ENCODE assay signal across 8 mouse cellular contexts in the genomic region with DNA sequence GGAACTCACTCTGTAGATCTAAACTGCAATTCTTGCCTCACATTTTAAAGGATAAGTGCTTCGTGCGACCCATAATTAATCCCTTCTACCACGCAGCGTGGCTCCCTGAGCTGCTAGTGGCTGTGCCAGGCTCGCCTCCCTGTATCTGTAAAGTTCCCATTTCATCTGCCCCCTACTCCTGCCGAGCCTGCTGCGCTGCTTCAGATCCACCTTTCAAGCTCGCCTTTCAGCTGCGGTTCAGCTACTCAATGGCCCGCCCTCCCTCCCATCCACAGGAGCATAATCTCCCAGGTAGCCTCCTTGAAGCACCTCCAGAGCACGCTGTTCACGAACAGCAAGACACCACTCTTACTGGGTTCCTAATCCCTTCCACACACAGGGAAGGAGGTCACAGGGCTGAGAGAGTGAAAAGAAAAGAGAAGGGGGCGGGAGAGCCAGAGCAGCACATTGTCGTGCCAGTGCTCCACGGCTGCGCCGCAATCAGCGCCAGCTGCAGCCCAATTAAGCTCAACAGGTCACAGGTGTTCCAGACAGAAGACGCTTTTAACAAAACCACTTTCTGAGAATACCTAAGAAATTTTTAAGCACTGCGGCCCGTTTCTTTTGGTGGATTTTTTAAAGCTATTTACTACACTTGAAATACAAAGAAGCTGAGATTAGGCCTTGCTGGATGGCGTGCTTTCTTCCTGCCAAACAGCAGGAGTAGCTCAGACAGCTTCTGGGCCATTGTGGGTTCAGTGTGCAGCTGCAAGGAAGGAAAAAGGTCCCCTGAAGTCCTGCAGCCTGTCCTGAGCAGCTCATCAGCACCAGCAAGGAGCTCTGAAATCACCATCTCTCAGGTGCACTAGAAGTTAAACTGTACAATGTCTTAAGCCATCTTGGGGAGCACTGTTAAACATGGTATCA.
A peak's percentile ranks its signal among the peaks of the same experiment; 100 is the strongest.
DNase-seq lines count a peak whose midpoint lies in the region; ATAC-seq and TF ChIP-seq lines count a peak whose summit lies in the region.
"Had no signal": no experiment of that assay in that cellular context is flagged by ENCODE, and none has a peak within 500 bp of the region (broad histone marks: within the 10 kb centered on the region; RNA-seq: fewer than 3 reads in every experiment).

No protein-coding gene starts in this region.

- no peaks in the 10 kb centered on the region for H3K27me3 ChIP-seq in stomach, embryonic 16.5 days (ENCODE audit: control insufficient read depth, insufficient read depth, low read length)
- no peaks in the 10 kb centered on the region for H3K27me3 ChIP-seq in stomach, postnatal 0 days (ENCODE audit: control insufficient read depth, insufficient read depth, low read length)
- H3K27me3 ChIP-seq in embryonic facial prominence, embryonic 15.5 days: no peaks in the 10 kb centered on the region
- H3K27me3 ChIP-seq in limb, embryonic 10.5 days (ENCODE audit: low read depth, poor library complexity, severe bottlenecking): no peaks in the 10 kb centered on the region

- peak overlapping the region; percentile 39 for H3K9ac ChIP-seq in stomach, embryonic 16.5 days (ENCODE audit: low read length)
- H3K9ac ChIP-seq in stomach, postnatal 0 days (ENCODE audit: low read length): no peak overlapping the region
- H3K9ac ChIP-seq in embryonic facial prominence, embryonic 15.5 days: no peak overlapping the region

- WGBS in stomach, embryonic 16.5 days: 55% methylated on average over 22 of the region's 22 CpGs
- WGBS in stomach, postnatal 0 days: 53% methylated on average over 22 of the region's 22 CpGs
- WGBS in embryonic facial prominence, embryonic 15.5 days: 24% methylated on average over 22 of the region's 22 CpGs
- WGBS in limb, embryonic 10.5 days: 56% methylated on average over 22 of the region's 22 CpGs

- TF ChIP-seq EP300 in stomach, postnatal 0 days (optimal IDR thresholded peaks at IDR 0.05): no peak

- no peak for TF ChIP-seq CTCF in stomach, postnatal 0 days (IDR thresholded peaks at IDR 0.05; ENCODE audit: low read depth)

- intact Hi-C loops in left cerebral cortex, postnatal 4 days (cut with DNase I): no loop called here

- 0 out of 2 replicates have a peak overlapping the region, but pooled peaks have one; percentile 29 for H3K4me2 ChIP-seq in stomach, embryonic 16.5 days (ENCODE audit: low read depth, low read length)
- H3K4me2 ChIP-seq in stomach, postnatal 0 days (replicated peaks; ENCODE audit: low read depth): no peak overlapping the region
- H3K4me2 ChIP-seq in embryonic facial prominence, embryonic 15.5 days (replicated peaks): peak overlapping the region; percentile 12; the same call in 1 of the 2 replicates

- H3K27ac ChIP-seq in stomach, embryonic 16.5 days (ENCODE audit: low read length): no peak overlapping the region
- H3K27ac ChIP-seq in stomach, postnatal 0 days (replicated peaks): no peak overlapping the region
- H3K27ac ChIP-seq in embryonic facial prominence, embryonic 15.5 days (replicated peaks): 0 out of 2 replicates have a peak overlapping the region, but pooled peaks have one; percentile 19
- H3K27ac ChIP-seq in limb, embryonic 10.5 days: peak overlapping the region; percentile 80

- no peaks in the 10 kb centered on the region for H3K36me3 ChIP-seq in stomach, embryonic 16.5 days (ENCODE audit: control insufficient read depth, insufficient read depth, low read length)
- no peaks in the 10 kb centered on the region for H3K36me3 ChIP-seq in stomach, postnatal 0 days (ENCODE audit: control insufficient read depth, insufficient read depth, low read length)
- H3K36me3 ChIP-seq in embryonic facial prominence, embryonic 15.5 days: no peaks in the 10 kb centered on the region
- H3K36me3 ChIP-seq in limb, embryonic 10.5 days: no peaks in the 10 kb centered on the region

- no peak for DNase-seq in stomach, postnatal 0 days (ENCODE audit: low spot score)
- DNase-seq in limb, embryonic 10.5 days (ENCODE audit: low spot score): peak; percentile 36
- DNase-seq in retina, postnatal 1 day: peak; percentile 78
- no peak for DNase-seq in left cerebral cortex, postnatal 4 days
- DNase-seq in cerebellum, adult 11 months: no peak
- DNase-seq: layer of hippocampus, adult 9-11 months had no signal

- no peak for ATAC-seq in stomach, embryonic 16.5 days (ENCODE audit: insufficient read depth, low FRiP score)
- ATAC-seq in stomach, postnatal 0 days (ENCODE audit: low FRiP score, low TSS enrichment): no peak
- peak; percentile 78 for ATAC-seq in embryonic facial prominence, embryonic 15.5 days (ENCODE audit: insufficient number of reproducible peaks, low FRiP score, low TSS enrichment, low read depth)

- H3K4me3 ChIP-seq in stomach, embryonic 16.5 days (replicated peaks; ENCODE audit: low read length): no peak overlapping the region
- no peak overlapping the region for H3K4me3 ChIP-seq in stomach, postnatal 0 days (ENCODE audit: low read depth, low read length)
- H3K4me3 ChIP-seq in embryonic facial prominence, embryonic 15.5 days (replicated peaks): no peak overlapping the region
- H3K4me3 ChIP-seq in limb, embryonic 10.5 days: no peak overlapping the region

- H3K4me1 ChIP-seq in stomach, embryonic 16.5 days (ENCODE audit: control insufficient read depth, insufficient read depth, low read length): 0 out of 2 replicates have a peak, but pooled peaks cover 4% of the 10 kb centered on the region
- H3K4me1 ChIP-seq in stomach, postnatal 0 days (replicated peaks; ENCODE audit: control insufficient read depth, insufficient read depth): no peaks in the 10 kb centered on the region
- peaks cover 6% of the 10 kb centered on the region for H3K4me1 ChIP-seq in embryonic facial prominence, embryonic 15.5 days
- peaks cover 39% of the 10 kb centered on the region for H3K4me1 ChIP-seq in limb, embryonic 10.5 days

- no peaks in the 10 kb centered on the region for H3K9me3 ChIP-seq in stomach, embryonic 16.5 days (replicated peaks; ENCODE audit: control insufficient read depth, low read length)
- H3K9me3 ChIP-seq in stomach, postnatal 0 days (ENCODE audit: control insufficient read depth, low read length): no peaks in the 10 kb centered on the region
- no peaks in the 10 kb centered on the region for H3K9me3 ChIP-seq in embryonic facial prominence, embryonic 15.5 days (replicated peaks)
- no peaks in the 10 kb centered on the region for H3K9me3 ChIP-seq in limb, embryonic 10.5 days (replicated peaks)

Comparison
In these comparisons a context has a peak if more than half of its experiments do, and no peak if none do; other contexts are left out.
1. H3K27ac ChIP-seq: peak in embryonic facial prominence, embryonic 15.5 days (single experiment) and limb, embryonic 10.5 days (single experiment); none in stomach, embryonic 16.5 days (single experiment) and stomach, postnatal 0 days (single experiment).
2. DNase-seq: peak in limb, embryonic 10.5 days (single experiment) and retina, postnatal 1 day (single experiment); none in stomach, postnatal 0 days (single experiment), left cerebral cortex, postnatal 4 days (single experiment) and cerebellum, adult 11 months (single experiment).